In the genomic region with DNA sequence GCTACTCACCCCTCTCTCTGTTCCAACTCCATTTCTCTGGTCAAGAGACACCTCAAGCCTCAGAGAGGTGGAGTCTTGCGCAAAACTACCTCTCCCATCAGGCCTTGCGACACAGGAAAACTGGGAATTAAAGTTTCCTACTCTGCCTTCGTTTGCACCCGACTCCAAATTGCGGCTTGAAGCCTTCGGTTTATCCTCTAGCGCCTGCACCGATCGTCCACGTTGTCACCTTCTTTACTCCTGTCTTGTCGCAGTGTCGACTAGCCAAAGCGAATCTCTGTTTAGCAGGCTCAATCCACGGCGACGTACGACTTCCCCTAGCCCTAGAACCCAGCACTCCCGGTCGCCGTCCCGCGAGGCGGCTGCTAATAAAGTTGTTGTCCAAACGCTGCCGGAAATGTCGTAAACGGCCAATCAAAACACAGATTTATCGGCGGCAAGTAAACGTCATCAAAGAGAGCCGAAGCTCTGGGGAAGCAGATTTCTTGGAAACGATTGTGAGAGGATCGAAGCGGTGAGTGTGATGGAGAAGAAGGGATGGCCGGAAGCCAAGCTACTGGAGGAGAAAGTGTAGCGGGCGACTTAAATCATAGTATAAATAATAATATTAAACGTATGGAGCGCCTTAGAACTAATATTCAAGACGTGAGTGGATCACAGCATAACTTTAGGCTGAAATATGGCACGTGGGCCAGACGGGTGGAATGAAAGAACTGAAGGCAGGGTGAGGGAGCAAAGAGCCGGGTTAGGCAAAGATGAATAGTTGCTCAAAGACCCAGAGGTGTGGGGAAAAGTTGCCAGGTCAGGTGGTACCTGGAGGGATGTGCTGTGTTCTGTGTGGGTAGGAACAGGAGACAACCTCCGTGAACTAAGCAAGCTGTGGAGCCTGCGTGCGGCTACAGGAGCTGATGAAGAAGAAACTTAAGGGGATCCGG, we compare ENCODE assay signal across 8 mouse cellular contexts. TPM values are rescaled to one million over a fixed set of nuclear protein-coding genes. Genes with fewer than 3 reads are reported as not detected.
DNase-seq lines count a peak whose midpoint lies in the region; ATAC-seq and TF ChIP-seq lines count a peak whose summit lies in the region.

A gene (minus strand): TSS at position 387 of the 935 bp plus-strand sequence.
A gene (plus strand): TSS at position 443 of the 935 bp plus-strand sequence.

- no peaks in the 10 kb centered on the region for H3K9me3 ChIP-seq in heart, embryonic 11.5 days (replicated peaks; ENCODE audit: control insufficient read depth, low read length)
- H3K9me3 ChIP-seq in kidney, embryonic 16.5 days (ENCODE audit: low read length), result no peaks in the 10 kb centered on the region

- peak within 1 kb of the TSS; percentile 87 for H3K9ac ChIP-seq in heart, embryonic 11.5 days (ENCODE audit: low read depth, low read length)
- H3K9ac ChIP-seq in kidney, embryonic 16.5 days (replicated peaks; ENCODE audit: low read length), result peak within 1 kb of the TSS; percentile 88
- peak within 1 kb of the TSS; percentile 62 for H3K9ac ChIP-seq in liver, adult 2 months (ENCODE audit: low read depth, low read length)

- peaks cover 2% of the 10 kb centered on the region for H3K36me3 ChIP-seq in heart, embryonic 11.5 days (ENCODE audit: control insufficient read depth, insufficient read depth, low read length)
- peaks cover 28% of the 10 kb centered on the region for H3K36me3 ChIP-seq in kidney, embryonic 16.5 days (ENCODE audit: insufficient read depth, low read length)
- H3K36me3 ChIP-seq in liver, adult 2 months (ENCODE audit: control insufficient read depth, insufficient read depth, low read length), result no peaks in the 10 kb centered on the region
- H3K36me3 ChIP-seq in myocyte (ENCODE audit: control insufficient read depth, insufficient read depth), result peaks cover 8% of the 10 kb centered on the region
- no peaks in the 10 kb centered on the region; the same call in 1 of the 2 replicates for H3K36me3 ChIP-seq in splenic B cell, adult 2 months (ENCODE audit: control insufficient read depth, insufficient read depth, low read length, poor library complexity, severe bottlenecking)

- TF ChIP-seq POLR2A in liver, adult 2 months (IDR thresholded peaks at IDR 0.05; ENCODE audit: extremely low read depth, insufficient read depth, low read length), result no peak
- peak; percentile 25 for TF ChIP-seq POLR2A in myocyte (IDR thresholded peaks at IDR 0.05; ENCODE audit: insufficient read length, low read depth)

- H3K4me2 ChIP-seq in heart, embryonic 11.5 days, result peak within 1 kb of the TSS; percentile 99
- peak within 1 kb of the TSS; percentile 98 for H3K4me2 ChIP-seq in kidney, embryonic 16.5 days (replicated peaks; ENCODE audit: low read depth, low read length)
- H3K4me2 ChIP-seq in myocyte (ENCODE audit: low read depth), result peak within 1 kb of the TSS; percentile 94

- peak within 1 kb of the TSS; percentile 68 for H3K4me3 ChIP-seq in heart, embryonic 11.5 days (ENCODE audit: low read depth, low read length)
- H3K4me3 ChIP-seq in kidney, embryonic 16.5 days (ENCODE audit: low read length), result peak within 1 kb of the TSS; percentile 71
- peak within 1 kb of the TSS; percentile 51 for H3K4me3 ChIP-seq in liver, adult 2 months (ENCODE audit: insufficient read depth, low read depth, low read length)
- H3K4me3 ChIP-seq in myocyte, result peak within 1 kb of the TSS; percentile 69

- H3K27ac ChIP-seq in heart, embryonic 11.5 days (ENCODE audit: low read depth, low read length), result peak within 1 kb of the TSS; percentile 76
- peak within 1 kb of the TSS; percentile 88 for H3K27ac ChIP-seq in kidney, embryonic 16.5 days (ENCODE audit: low read length)
- peak within 1 kb of the TSS; percentile 59 for H3K27ac ChIP-seq in liver, adult 2 months (replicated peaks; ENCODE audit: insufficient read depth, low read depth, low read length)

- H3K79me2 ChIP-seq in liver, adult 2 months (ENCODE audit: control insufficient read depth, insufficient read depth, low read length), result peaks cover 16% of the 10 kb centered on the region
- H3K79me2 ChIP-seq in myocyte (ENCODE audit: control insufficient read depth, insufficient read depth), result peaks cover 35% of the 10 kb centered on the region

- H3ac ChIP-seq in myocyte (ENCODE audit: control insufficient read depth, insufficient read length), result peak within 1 kb of the TSS; percentile 82

- H3K27me3 ChIP-seq in heart, embryonic 11.5 days (ENCODE audit: control insufficient read depth, insufficient read depth, low read length), result no peaks in the 10 kb centered on the region
- no peaks in the 10 kb centered on the region for H3K27me3 ChIP-seq in kidney, embryonic 16.5 days (ENCODE audit: insufficient read depth, low read length)
- no peaks in the 10 kb centered on the region for H3K27me3 ChIP-seq in liver, adult 2 months (ENCODE audit: control insufficient read depth, insufficient read depth, low read length)
- H3K27me3 ChIP-seq in myocyte (ENCODE audit: control insufficient read depth, insufficient read depth, insufficient read length), result no peaks in the 10 kb centered on the region
- no peaks in the 10 kb centered on the region for H3K27me3 ChIP-seq in splenic B cell, adult 2 months (ENCODE audit: control insufficient read depth, insufficient read depth, low read length, poor library complexity, severe bottlenecking)

- TF ChIP-seq CTCF in liver, adult 2 months (IDR thresholded peaks at IDR 0.05; ENCODE audit: low read depth, low read length), result no peak

- peaks cover 12% of the 10 kb centered on the region for H3K4me1 ChIP-seq in heart, embryonic 11.5 days (ENCODE audit: control insufficient read depth, insufficient read depth, low read length)
- H3K4me1 ChIP-seq in kidney, embryonic 16.5 days (ENCODE audit: insufficient read depth, low read length), result peaks cover 22% of the 10 kb centered on the region
- peaks cover 12% of the 10 kb centered on the region for H3K4me1 ChIP-seq in liver, adult 2 months (ENCODE audit: control insufficient read depth, insufficient read depth, low read length)

- WGBS in heart, embryonic 11.5 days (ENCODE audit: insufficient replicate concordance), result 1% methylated on average over 47 of the region's 47 CpGs
- 1% methylated on average over 47 of the region's 47 CpGs for WGBS in kidney, embryonic 16.5 days
- WGBS in liver, adult 2 months, result under 1% methylated on average over 47 of the region's 47 CpGs

- peak; percentile 91 to 93 for DNase-seq in B cell, adult 2 months
- peak; percentile 99 for DNase-seq in brain, adult 2 months (ENCODE audit: low read depth, low spot score)
- peak; percentile 93 for DNase-seq in liver, adult 2 months (ENCODE audit: extremely low read depth, low read depth, low spot score)
- DNase-seq in splenic B cell, adult 2 months (ENCODE audit: low read depth, low spot score), result peak; percentile 94

- peak; percentile 92 for ATAC-seq in erythroblast, adult 5-6 weeks (replicated peaks; ENCODE audit: low FRiP score, poor library complexity, severe bottlenecking)
- ATAC-seq in heart, embryonic 11.5 days (replicated peaks; ENCODE audit: insufficient number of reproducible peaks, low FRiP score, low TSS enrichment), result peak; percentile 83
- ATAC-seq in kidney, embryonic 16.5 days (ENCODE audit: low FRiP score, low TSS enrichment), result peak; percentile 86

TF ChIP-seq in myocyte, 11 proteins besides CTCF, POLR2A, EP300 and RAD21:
- peak; percentile 65 for TF ChIP-seq E2F4 (IDR thresholded peaks at IDR 0.05; ENCODE audit: insufficient read depth)
- TF ChIP-seq CEBPB (IDR thresholded peaks at IDR 0.05; ENCODE audit: insufficient read depth, poor library complexity, severe bottlenecking), result peak; percentile 46; the same call in 1 of the 2 replicates
- no peak for TF ChIP-seq MYOD1 (IDR thresholded peaks at IDR 0.05; ENCODE audit: control insufficient read depth in 1 of 3, insufficient read length in 2 of 3, low read depth in 2 of 3)
- TF ChIP-seq SRF (IDR thresholded peaks at IDR 0.05; ENCODE audit: control insufficient read depth, insufficient read length, low read depth), result peak; percentile 70

RNA-seq across cellular contexts. Expression of the first gene that starts in this region (rescaled TPM):
- 4.2 and 4.6 TPM in 2 replicates for total RNA-seq in erythroblast, adult 5-6 weeks (2015; ENCODE audit: low replicate concordance)
- 15.4 and 15.5 TPM in 2 replicates for total RNA-seq in erythroblast, adult 5-6 weeks (2017; ENCODE audit: low replicate concordance)
- polyA plus RNA-seq in heart, embryonic 11.5 days (2014; fragmentation: Nextera tagmentation; extraction: Ambion mirVana), result 17.8 and 20.0 TPM in 2 replicates
- 21.4 and 27.7 TPM in 2 replicates for polyA plus RNA-seq in kidney, embryonic 16.5 days (2015; fragmentation: Nextera tagmentation; extraction: Ambion mirVana)
- 4.3 and 4.8 TPM in 2 replicates for total RNA-seq in liver, adult 2 months (2014; rRNA removed)
- 5.2 and 5.7 TPM in 2 replicates for polyA plus RNA-seq in liver, adult 2 months (2012; rRNA removed)
- 27.2 TPM for polyA plus RNA-seq in myocyte (2012; fragmentation: generic; extraction: Trizol)

RNA-seq across cellular contexts. Expression of the second gene that starts in this region (rescaled TPM):
- total RNA-seq in erythroblast, adult 5-6 weeks (2015; ENCODE audit: low replicate concordance), result 8.8 and 10.4 TPM in 2 replicates
- total RNA-seq in erythroblast, adult 5-6 weeks (2017; ENCODE audit: low replicate concordance), result 9.5 and 16.4 TPM in 2 replicates
- 67.6 and 78.3 TPM in 2 replicates for polyA plus RNA-seq in heart, embryonic 11.5 days (2014; fragmentation: Nextera tagmentation; extraction: Ambion mirVana)
- polyA plus RNA-seq in kidney, embryonic 16.5 days (2015; fragmentation: Nextera tagmentation; extraction: Ambion mirVana), result 115 and 118 TPM in 2 replicates
- 7.9 and 9.3 TPM in 2 replicates for total RNA-seq in liver, adult 2 months (2014; rRNA removed)
- 9.5 and 13.0 TPM in 2 replicates for polyA plus RNA-seq in liver, adult 2 months (2012; rRNA removed)
- polyA plus RNA-seq in myocyte (2012; fragmentation: generic; extraction: Trizol), result 54.8 TPM

Comparison
In these comparisons a context has a peak if more than half of its experiments do, and no peak if none do; other contexts are left out.
1. Peak in every context shown above with its lines: DNase-seq, ATAC-seq, H3K4me3 ChIP-seq and H3K27ac ChIP-seq.